Mouse (Mus musculus): ENCODE data around the gene Cdh13. TPM values are rescaled to one million over a fixed set of nuclear protein-coding genes. Genes with fewer than 3 reads are reported as not detected.

Gene Cdh13
- polyA plus RNA-seq, 3 experiments from 2014 or later = 0.15 to 0.35 TPM; not detected in 1

DNA sequence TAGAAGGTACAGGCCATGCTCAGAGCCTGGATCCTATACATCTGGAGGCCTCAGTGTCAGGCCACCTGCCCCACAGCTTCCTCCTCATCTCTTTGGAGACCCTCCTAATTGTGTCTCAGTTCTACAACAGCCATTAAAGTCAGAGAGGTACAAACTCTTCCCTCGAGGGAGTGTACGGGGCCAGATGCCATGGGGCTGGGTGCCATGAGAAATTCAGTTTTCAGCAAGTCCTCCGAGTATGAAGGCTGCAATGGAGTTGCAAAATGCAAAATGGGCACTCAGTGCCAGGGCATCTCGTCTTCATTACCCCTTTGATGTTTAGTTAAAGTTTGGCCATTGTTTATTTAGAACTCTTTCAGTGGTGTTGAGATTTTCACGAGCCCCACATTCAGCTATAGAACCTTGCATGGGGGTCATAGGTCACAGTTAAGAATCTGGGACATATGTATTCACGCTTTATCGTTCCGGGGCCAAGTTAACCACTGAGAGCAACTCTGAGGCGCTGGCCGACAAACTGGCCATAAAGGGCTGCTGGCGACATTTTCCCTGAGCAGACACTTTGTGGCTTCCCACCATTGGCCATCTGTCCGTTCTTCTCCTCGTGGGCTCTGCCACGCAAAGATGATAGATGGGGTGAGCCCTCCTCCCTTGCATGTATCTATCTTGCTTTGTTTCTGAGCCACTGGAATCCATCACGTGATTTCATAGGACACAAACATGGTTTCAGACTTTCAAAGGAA lies 681.7 kb downstream of the Cdh13 start:
- ATAC-seq = no peak

GRCm38 (mm10) chr8:118968896-118969295 lies 685.4 kb downstream of the Cdh13 start:
- no peak for ATAC-seq

GRCm38 (mm10) chr8:118979800-118980199 lies 696.3 kb downstream of the Cdh13 start:
- ATAC-seq = no peak

GRCm38 (mm10) chr8:118983724-118984123 lies 700.2 kb downstream of the Cdh13 start:
- no peak for ATAC-seq

- no peak for ATAC-seq
Observed at GRCm38 (mm10) chr8:118986796-118987195, 703.3 kb downstream of the Cdh13 start.

DNA sequence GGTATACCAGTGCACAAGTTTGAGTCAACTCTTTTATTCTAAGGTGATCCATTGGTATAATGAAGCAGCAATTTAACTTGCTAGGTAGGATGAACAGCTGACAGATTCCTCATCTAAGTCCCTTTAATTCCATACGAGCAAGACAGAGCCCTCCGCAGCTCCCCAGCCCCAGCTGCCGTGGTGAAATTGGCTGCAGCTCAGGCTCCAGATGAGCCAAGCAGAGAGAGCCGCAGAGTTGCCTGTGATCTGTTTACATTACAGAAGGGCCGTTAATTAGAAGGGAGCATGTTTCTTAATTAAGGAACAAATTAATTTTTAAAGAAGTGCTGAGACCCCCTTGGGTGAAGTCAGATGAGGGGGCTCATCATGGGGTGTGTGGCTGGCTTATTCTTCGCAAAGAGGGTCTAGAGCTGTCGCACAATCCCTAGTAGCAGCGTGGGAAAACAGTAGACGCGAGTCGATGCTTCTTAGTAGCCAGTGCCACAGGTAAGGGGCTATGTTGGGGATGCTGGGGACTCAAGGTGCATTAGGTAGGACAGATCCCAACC lies 712.2 kb downstream of the Cdh13 start:
- ATAC-seq = no peak

GRCm38 (mm10) chr8:119000595-119000994 lies 717.1 kb downstream of the Cdh13 start:
- no peak for ATAC-seq

DNA sequence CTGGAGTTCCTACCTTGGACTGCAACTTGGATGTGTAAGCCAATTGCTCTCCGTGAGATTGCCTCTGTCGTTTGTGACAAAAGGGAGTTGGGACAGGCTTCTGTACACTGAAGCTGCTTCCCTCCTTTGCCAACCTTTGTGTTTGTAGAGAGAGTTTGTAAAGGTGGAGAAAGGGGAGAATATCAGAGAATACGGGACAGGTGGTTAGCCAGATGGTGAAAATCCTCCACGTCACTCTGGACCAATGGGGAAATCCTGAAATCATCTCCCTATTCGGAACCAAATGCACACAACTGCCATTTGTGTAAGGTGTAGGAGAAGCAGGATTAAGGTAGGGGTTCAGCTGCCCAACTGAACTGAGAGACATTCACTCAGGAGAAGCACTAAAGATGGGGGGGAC lies 721.3 kb downstream of the Cdh13 start:
- ATAC-seq = no peak

GRCm38 (mm10) chr8:119018675-119019074 lies 735.1 kb downstream of the Cdh13 start:
- ATAC-seq = no peak

DNA sequence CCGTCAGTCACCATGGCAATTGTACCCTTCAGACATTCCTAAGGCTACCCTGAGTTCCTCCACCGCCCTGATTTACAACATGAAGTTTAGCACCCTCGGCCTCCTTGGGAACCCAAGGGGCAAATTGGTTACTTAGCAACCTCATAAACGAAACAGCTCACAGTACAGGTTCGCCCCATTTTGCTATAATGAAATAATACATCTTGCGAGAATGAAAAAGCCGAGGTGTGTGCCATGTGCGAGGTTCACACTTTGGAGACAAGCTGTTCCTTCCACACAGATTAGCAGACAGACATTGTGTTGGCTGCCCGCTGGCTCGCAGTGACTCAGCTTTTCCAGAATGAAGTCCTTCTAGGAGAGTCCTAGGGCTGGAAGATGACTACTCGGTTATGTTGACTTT lies 737.2 kb downstream of the Cdh13 start:
- no peak for ATAC-seq

DNA sequence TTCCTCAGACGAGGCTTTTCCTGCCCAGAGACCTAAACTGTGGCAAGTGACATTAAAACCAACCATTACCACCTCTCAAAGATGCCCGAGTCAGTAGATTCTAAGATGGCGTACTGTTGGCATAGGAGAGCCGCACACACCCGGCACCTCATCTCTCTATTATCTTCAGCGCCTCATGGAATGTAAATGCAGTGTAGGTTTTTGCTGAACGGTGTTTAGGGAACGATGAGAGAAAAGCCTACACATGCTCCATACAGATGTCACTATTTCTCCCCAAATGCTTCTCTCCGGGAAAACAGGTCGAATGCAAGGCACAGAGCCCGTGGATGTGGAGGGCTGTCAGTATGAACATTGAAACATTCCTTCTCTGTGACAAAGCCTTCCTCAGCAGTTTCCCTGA lies 737.9 kb downstream of the Cdh13 start:
- no peak for ATAC-seq

GRCm38 (mm10) chr8:119022301-119022870 lies 738.9 kb downstream of the Cdh13 start:
- no peak for ATAC-seq

DNA sequence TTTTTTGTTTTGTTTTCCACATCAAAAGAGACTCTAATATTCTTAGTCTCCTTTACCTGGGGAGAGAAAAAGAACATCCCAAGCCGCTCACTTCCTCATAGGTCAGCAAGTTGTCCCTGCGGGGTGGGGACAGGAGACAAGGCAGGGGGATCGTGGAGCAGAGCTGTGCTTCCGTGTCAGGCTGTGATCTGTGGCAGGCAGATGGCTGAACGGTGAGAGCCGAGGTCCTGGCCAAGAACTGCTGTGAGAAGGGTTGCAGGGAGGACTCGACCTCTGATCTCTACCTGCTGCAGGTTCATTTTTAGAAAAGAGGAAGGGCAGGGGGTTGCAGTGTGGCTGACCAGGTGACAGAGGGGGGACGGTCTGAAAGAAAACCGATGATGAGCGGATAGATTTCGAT lies 749.9 kb downstream of the Cdh13 start:
- no peak for ATAC-seq

DNA sequence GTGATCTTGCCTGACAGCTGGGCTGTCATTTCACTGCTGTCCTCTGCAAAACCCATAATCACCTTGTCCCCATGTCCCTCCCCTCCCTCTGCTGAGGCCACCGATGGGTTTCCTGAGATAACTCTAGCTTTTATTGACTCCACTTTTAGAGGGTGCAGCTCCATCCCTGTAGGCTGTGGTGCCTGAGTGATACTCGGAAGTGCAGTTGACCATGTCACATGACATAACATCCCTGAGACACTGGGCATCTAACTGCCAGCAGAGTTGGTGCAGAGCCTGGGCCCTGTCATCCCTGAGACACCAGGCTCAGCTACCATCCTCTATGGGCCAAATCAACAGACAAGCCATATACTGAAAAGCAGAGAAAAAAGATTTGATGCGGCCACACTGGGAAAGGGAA lies 750.5 kb downstream of the Cdh13 start:
- ATAC-seq = no peak

DNA sequence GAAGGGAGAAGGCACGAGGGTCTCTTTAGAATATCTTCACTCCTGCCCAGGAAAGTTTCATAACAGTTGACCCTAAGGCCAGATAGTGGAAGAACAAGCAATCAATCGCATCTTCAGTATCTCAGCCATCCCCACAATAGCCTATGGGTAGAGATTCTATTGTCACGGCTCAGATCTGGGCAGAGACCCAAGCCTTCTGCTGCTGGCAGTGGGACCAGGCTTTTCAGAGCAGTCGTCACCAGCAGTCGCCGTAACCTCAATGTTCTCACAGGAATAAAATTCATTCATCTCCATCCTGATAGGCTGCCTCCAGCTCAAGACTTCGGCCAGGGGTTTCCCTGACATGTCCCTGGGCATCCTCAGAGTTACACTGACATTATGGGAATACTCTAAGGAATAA lies 751.6 kb downstream of the Cdh13 start:
- ATAC-seq = no peak

- no peak for ATAC-seq
Observed at GRCm38 (mm10) chr8:119037571-119037970, 754.0 kb downstream of the Cdh13 start.

- no peak for ATAC-seq
Observed at GRCm38 (mm10) chr8:119039358-119039757, 755.8 kb downstream of the Cdh13 start.

DNA sequence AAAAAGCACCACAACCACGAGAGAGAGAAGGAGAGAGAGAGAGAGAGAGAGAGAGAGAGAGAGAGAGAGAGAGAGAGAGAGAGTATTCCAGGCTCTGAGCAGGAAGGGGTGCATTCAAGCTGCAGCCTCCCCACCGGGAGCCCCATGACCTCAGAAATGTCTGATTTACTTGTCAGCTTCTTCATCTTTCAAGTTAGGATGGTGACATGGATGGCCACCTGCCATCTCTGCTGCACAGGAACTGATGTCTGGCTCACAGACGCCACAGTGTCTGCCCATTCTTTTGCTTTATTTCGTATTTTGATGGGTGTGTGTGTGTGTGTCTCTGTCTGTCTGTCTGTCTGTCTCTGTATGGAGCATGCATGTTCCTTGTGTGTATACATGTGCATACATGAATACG lies 774.3 kb downstream of the Cdh13 start:
- ATAC-seq = no peak

GRCm38 (mm10) chr8:119061671-119062070 lies 778.1 kb downstream of the Cdh13 start:
- no peak for ATAC-seq

DNA sequence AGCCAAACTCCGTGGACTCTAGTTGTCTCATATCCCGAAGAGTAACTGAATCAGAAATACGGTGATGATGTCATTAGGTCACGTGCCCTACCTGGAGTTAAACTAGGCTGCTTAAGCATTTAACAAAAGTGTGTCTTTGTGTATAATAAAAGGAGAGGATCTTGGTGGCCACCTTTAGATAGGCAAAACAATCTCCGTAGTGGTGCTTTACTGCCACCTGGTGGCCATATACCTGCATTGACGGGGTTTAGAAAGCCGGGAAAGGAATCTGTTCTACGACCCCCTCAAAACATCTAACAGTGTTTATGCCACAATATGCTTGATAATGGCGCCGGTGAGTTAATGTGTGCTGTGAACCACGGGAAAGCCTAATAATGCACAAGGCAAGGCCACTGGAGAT lies 781.0 kb downstream of the Cdh13 start:
- ATAC-seq = no peak

DNA sequence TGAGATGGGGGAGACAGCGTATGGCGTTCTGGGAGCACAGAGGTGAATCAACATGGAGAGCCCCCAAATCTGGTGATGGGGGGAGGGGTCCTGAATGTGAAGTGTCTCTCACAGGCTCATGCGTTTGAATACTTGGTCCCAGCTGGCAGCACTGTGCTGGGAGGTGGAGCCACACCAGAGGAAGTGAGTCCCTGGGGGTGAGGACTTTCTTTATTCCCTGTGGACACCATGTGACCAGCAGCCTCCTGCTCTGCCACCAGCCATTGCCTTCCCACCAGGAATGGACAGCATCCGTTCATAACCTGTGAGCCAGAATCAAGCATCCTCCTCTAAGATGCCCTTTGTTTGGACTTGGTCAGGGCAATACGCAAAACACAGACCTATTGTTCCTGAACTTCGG lies 788.8 kb downstream of the Cdh13 start:
- ATAC-seq = no peak

GRCm38 (mm10) chr8:119085022-119085421 lies 801.5 kb downstream of the Cdh13 start:
- no peak for ATAC-seq

DNA sequence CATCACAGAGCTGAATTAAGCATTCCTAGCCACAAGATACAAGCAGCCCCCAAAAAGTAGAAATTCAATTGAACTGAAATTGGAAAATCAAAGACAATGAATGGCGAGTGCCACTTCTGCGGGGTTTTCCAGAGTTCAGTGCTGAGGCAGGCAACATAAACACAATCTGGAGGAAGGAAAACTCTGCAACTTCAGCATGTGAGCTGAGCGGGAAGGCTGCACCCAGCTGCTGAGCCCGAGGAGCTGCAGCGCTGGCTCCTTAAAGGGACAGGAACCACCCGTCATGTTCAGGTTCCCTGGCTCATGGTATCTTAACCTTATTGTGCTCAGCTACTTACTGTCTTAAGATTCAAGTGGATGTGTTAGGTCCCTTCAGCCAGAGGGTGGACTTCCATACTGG lies 814.7 kb downstream of the Cdh13 start:
- no peak for ATAC-seq

- no peak for ATAC-seq
Observed at GRCm38 (mm10) chr8:119102871-119103270, 819.3 kb downstream of the Cdh13 start.

All from inflammation-experienced regulatory T-cells, adult 6 months (primary cell).